8 mouse cellular contexts compared by ENCODE assay signal in the genomic region with DNA sequence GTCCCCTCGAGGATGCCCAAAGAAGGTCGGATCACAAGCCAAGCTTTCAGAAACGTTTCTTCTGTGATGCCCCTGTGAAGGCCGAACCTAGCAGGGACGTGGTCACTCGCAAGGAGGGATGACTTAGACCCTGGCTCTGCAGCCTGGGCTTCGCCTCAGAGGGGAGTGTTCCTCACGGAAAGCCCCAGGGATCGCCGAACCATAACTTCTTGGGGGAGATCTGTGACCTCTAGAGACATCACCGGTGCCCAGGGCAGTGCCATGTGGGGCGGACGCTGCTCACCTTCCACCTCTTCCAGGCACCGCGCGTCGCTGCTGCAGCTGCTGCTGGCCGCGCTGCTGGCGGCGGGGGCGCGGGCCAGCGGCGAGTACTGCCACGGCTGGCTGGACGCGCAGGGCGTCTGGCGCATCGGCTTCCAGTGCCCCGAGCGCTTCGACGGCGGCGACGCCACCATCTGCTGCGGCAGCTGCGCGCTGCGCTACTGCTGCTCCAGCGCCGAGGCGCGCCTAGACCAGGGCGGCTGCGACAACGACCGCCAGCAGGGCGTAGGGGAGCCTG. TPM values are rescaled to one million over a fixed set of nuclear protein-coding genes. Genes with fewer than 3 reads are reported as not detected.
DNase-seq lines count a peak whose midpoint lies in the region; ATAC-seq and TF ChIP-seq lines count a peak whose summit lies in the region.

No protein-coding gene starts in this region.

- H3ac ChIP-seq in myocyte (ENCODE audit: control insufficient read depth, insufficient read length) = peak overlapping the region; percentile 29

- peak overlapping the region; percentile 78 for H3K9ac ChIP-seq in heart, embryonic 14.5 days (ENCODE audit: low read length)
- peak overlapping the region; percentile 85 for H3K9ac ChIP-seq in limb, embryonic 11.5 days (ENCODE audit: low read length)

- no peaks in the 10 kb centered on the region for H3K79me2 ChIP-seq in myocyte (ENCODE audit: control insufficient read depth, insufficient read depth)

- H3K4me1 ChIP-seq in spleen, adult 2 months (ENCODE audit: control insufficient read depth, insufficient read depth, insufficient read length) = peaks cover 4% of the 10 kb centered on the region; the same call in 1 of the 2 replicates
- H3K4me1 ChIP-seq in heart, embryonic 14.5 days (ENCODE audit: control insufficient read depth in 2 of 2, insufficient read depth in 2 of 2, low read length in 2 of 2) = peaks cover 0 to 11% of the 10 kb centered on the region in 2 experiments; a peak in 2 of 4 replicates
- peaks cover 12% of the 10 kb centered on the region for H3K4me1 ChIP-seq in limb, embryonic 11.5 days (ENCODE audit: control insufficient read depth, insufficient read depth, low read length)

- peak; percentile 32; the same call in 1 of the 2 replicates for ATAC-seq in heart, embryonic 14.5 days (ENCODE audit: insufficient number of reproducible peaks, insufficient read depth, low FRiP score, low read depth)
- ATAC-seq in limb, embryonic 11.5 days (ENCODE audit: insufficient number of reproducible peaks, low FRiP score, low TSS enrichment, low read depth) = 0 out of 2 replicates have a peak, but pooled peaks have one; percentile 16

- no peaks in the 10 kb centered on the region for H3K36me3 ChIP-seq in spleen, adult 2 months (ENCODE audit: control insufficient read depth, insufficient read depth, low read length)
- H3K36me3 ChIP-seq in heart, embryonic 14.5 days (ENCODE audit: control insufficient read depth, insufficient read depth, low read length) = peaks cover 9% of the 10 kb centered on the region
- no peaks in the 10 kb centered on the region for H3K36me3 ChIP-seq in limb, embryonic 11.5 days (ENCODE audit: control insufficient read depth, insufficient read depth, low read length)
- no peaks in the 10 kb centered on the region for H3K36me3 ChIP-seq in myocyte (ENCODE audit: control insufficient read depth, insufficient read depth)

- peak overlapping the region; percentile 38 for H3K4me3 ChIP-seq in spleen, adult 2 months (ENCODE audit: extremely low read depth, insufficient read depth, insufficient read length)
- H3K4me3 ChIP-seq in heart, embryonic 14.5 days (ENCODE audit: control insufficient read depth in 1 of 2, insufficient read depth in 1 of 2, low read depth in 1 of 2, low read length in 2 of 2) = peak overlapping the region; percentile 56 to 68
- peak overlapping the region; percentile 77 for H3K4me3 ChIP-seq in limb, embryonic 11.5 days (ENCODE audit: low read depth, low read length)
- H3K4me3 ChIP-seq in myocyte = peak overlapping the region; percentile 12

- DNase-seq in adrenal gland, adult (ENCODE audit: inconsistent age in 2 of 2, low spot score in 1 of 2) = peak; percentile 34 to 70
- no peak for DNase-seq in adrenal gland, adult 18-20 months (ENCODE audit: low spot score in 2 of 2)
- no peak for DNase-seq in spleen, adult 2 months (ENCODE audit: low read depth in 1 of 2, low spot score in 2 of 2)
- DNase-seq in spleen, postnatal 36 days (ENCODE audit: low spot score in 2 of 2) = no peak
- DNase-seq in limb, embryonic 11.5 days (ENCODE audit: low spot score) = peak; percentile 75
- DNase-seq in Muller cell, postnatal 12 days (ENCODE audit: inconsistent ontology term) = no peak

- peaks cover 9% of the 10 kb centered on the region for H3K27me3 ChIP-seq in spleen, adult 2 months (ENCODE audit: control insufficient read depth, insufficient read depth, low read length)
- H3K27me3 ChIP-seq in heart, embryonic 14.5 days (ENCODE audit: control insufficient read depth, insufficient read depth, low read length) = no peaks in the 10 kb centered on the region
- no peaks in the 10 kb centered on the region for H3K27me3 ChIP-seq in limb, embryonic 11.5 days (ENCODE audit: control insufficient read depth, insufficient read depth, low read length)
- peaks cover 19% of the 10 kb centered on the region for H3K27me3 ChIP-seq in myocyte (ENCODE audit: control insufficient read depth, insufficient read depth, insufficient read length)

- 2% methylated on average over 51 of the region's 51 CpGs for WGBS in spleen, adult 2 months
- WGBS in heart, embryonic 14.5 days = under 1% methylated on average over 51 of the region's 51 CpGs
- WGBS in limb, embryonic 11.5 days = under 1% methylated on average over 51 of the region's 51 CpGs

- H3K4me2 ChIP-seq in heart, embryonic 14.5 days (ENCODE audit: low read length) = peak overlapping the region; percentile 95
- H3K4me2 ChIP-seq in limb, embryonic 11.5 days (ENCODE audit: low read depth, severe bottlenecking) = peak overlapping the region; percentile 83
- peak overlapping the region; percentile 30 for H3K4me2 ChIP-seq in myocyte (ENCODE audit: low read depth)

- H3K9me3 ChIP-seq in heart, embryonic 14.5 days (ENCODE audit: control insufficient read depth, low read length) = no peaks in the 10 kb centered on the region
- no peaks in the 10 kb centered on the region for H3K9me3 ChIP-seq in limb, embryonic 11.5 days (ENCODE audit: control insufficient read depth, low read length)

- TF ChIP-seq CTCF in spleen, adult 2 months (IDR thresholded peaks at IDR 0.05; ENCODE audit: extremely low read depth, insufficient read depth, insufficient read length, insufficient replicate concordance) = no peak

- no peak for TF ChIP-seq POLR2A in spleen, adult 2 months (IDR thresholded peaks at IDR 0.05; ENCODE audit: low read depth, low read length)
- no peak for TF ChIP-seq POLR2A in myocyte (IDR thresholded peaks at IDR 0.05; ENCODE audit: insufficient read length, low read depth)

- 0 out of 2 replicates have a peak overlapping the region, but pooled peaks have one; percentile 18 for H3K27ac ChIP-seq in spleen, adult 2 months (ENCODE audit: insufficient read depth, low read length)
- H3K27ac ChIP-seq in heart, embryonic 14.5 days (replicated peaks in 1 of 2; ENCODE audit: control insufficient read depth in 1 of 2, insufficient read depth in 1 of 2, low read depth in 2 of 2, low read length in 2 of 2) = peak overlapping the region; percentile 30 to 77
- peak overlapping the region; percentile 86 for H3K27ac ChIP-seq in limb, embryonic 11.5 days (replicated peaks; ENCODE audit: low read depth, low read length)

TF ChIP-seq in myocyte, 11 proteins besides CTCF, POLR2A, EP300 and RAD21:
- TF ChIP-seq MYOD1 (IDR thresholded peaks at IDR 0.05; ENCODE audit: control insufficient read depth in 1 of 3, insufficient read length in 2 of 3, low read depth in 2 of 3) = peak in 2 of 3 experiments; percentile 41 to 78
- no peak for TF ChIP-seq SRF (IDR thresholded peaks at IDR 0.05; ENCODE audit: control insufficient read depth, insufficient read length, low read depth)
- peak in 2 of 3 experiments; percentile 74 to 86 for TF ChIP-seq MYOG (IDR thresholded peaks at IDR 0.05; ENCODE audit: control insufficient read depth in 1 of 3, insufficient read depth in 1 of 3, insufficient read length in 2 of 3, low read depth in 2 of 3)
- no peak for TF ChIP-seq MAX (IDR thresholded peaks at IDR 0.05; ENCODE audit: low read depth)
- TF ChIP-seq USF1 (IDR thresholded peaks at IDR 0.05; ENCODE audit: low read depth) = no peak
- TF ChIP-seq TCF3 (IDR thresholded peaks at IDR 0.05; ENCODE audit: insufficient read length, low read depth) = peak; percentile 43
- TF ChIP-seq REST (IDR thresholded peaks at IDR 0.05; ENCODE audit: insufficient read depth, insufficient read length) = no peak
- no peak for TF ChIP-seq CEBPB (IDR thresholded peaks at IDR 0.05; ENCODE audit: insufficient read depth, poor library complexity, severe bottlenecking)
- TF ChIP-seq POLR2AphosphoS2 (IDR thresholded peaks at IDR 0.05; ENCODE audit: insufficient read length, low read depth) = no peak
- TF ChIP-seq E2F4 (IDR thresholded peaks at IDR 0.05; ENCODE audit: insufficient read depth) = no peak
- no peak for TF ChIP-seq TCF12 (IDR thresholded peaks at IDR 0.05; ENCODE audit: insufficient read depth, poor library complexity, severe bottlenecking)

RNA-seq across cellular contexts. Expression of a gene that starts 0.8 kb away (rescaled TPM):
- total RNA-seq in adrenal gland, adult 18-20 months (2021) = 1 to 10 TPM in 1 of 2 experiments, under 1 TPM in 1; 0.74 to 1.2 TPM
- polyA plus RNA-seq in spleen, adult 2 months (2012; rRNA removed) = 9.9 and 15.2 TPM in 2 replicates
- polyA plus RNA-seq in heart, embryonic 14.5 days (2014; fragmentation: Nextera tagmentation; extraction: Ambion mirVana) = 11.5 and 14.8 TPM in 2 replicates
- polyA plus RNA-seq in limb, embryonic 11.5 days (2014; fragmentation: Nextera tagmentation; extraction: Ambion mirVana) = 36.8 and 38.7 TPM in 2 replicates
- 4.3 TPM for polyA plus RNA-seq in myocyte (2012; fragmentation: generic; extraction: Trizol)

RNA-seq across cellular contexts. Expression of a gene that starts 28.1 kb away (rescaled TPM):
- total RNA-seq in adrenal gland, adult 18-20 months (2021) = 10 to 100 TPM; 64.6 to 76.2 TPM
- 2.2 and 2.8 TPM in 2 replicates for polyA plus RNA-seq in spleen, adult 2 months (2012; rRNA removed)
- polyA plus RNA-seq in heart, embryonic 14.5 days (2014; fragmentation: Nextera tagmentation; extraction: Ambion mirVana) = 32.1 and 36.9 TPM in 2 replicates
- 24.6 and 32.5 TPM in 2 replicates for polyA plus RNA-seq in limb, embryonic 11.5 days (2014; fragmentation: Nextera tagmentation; extraction: Ambion mirVana)
- 10.5 TPM for polyA plus RNA-seq in myocyte (2012; fragmentation: generic; extraction: Trizol)

Comparison
In these comparisons a context has a peak if more than half of its experiments do, and no peak if none do; other contexts are left out.
1. DNase-seq: peak in adrenal gland, adult (2 of 2) and limb, embryonic 11.5 days (single experiment); none in adrenal gland, adult 18-20 months (0 of 2), spleen, adult 2 months (0 of 2), spleen, postnatal 36 days (0 of 2) and Muller cell, postnatal 12 days (single experiment).
2. H3K27ac ChIP-seq: peak in every context shown above with its lines; median percentile 86 in limb, embryonic 11.5 days; 54 in heart, embryonic 14.5 days; 18 in spleen, adult 2 months.
3. H3K4me3 ChIP-seq: peak in every context shown above with its lines; median percentile 77 in limb, embryonic 11.5 days; 62 in heart, embryonic 14.5 days; 38 in spleen, adult 2 months; 12 in myocyte.
4. H3K4me2 ChIP-seq: peak in every context shown above with its lines; median percentile 95 in heart, embryonic 14.5 days; 83 in limb, embryonic 11.5 days; 30 in myocyte.